Mouse (Mus musculus): ENCODE measurements around the gene Gm4985.
"Not testable (repeated sequence)": the region's sequence is repeated elsewhere in the genome, so short reads cannot be mapped to it uniquely, and the experiment has no call there.

Gm4985 gene

GRCm38 (mm10) chrX:23958834-23959233, at the start of gene Gm4985:
Gm4985 (minus strand) TSS chrX:23958934.
- not testable (repeated sequence) for DNase-seq

GRCm38 (mm10) chrX:23954161-23954560, 4.6 kb downstream of the Gm4985 start:
- no peak for DNase-seq

Measured in lung, postnatal 36 days (tissue).